Mouse (Mus musculus) lung, postnatal 0 days (tissue): ENCODE results near the gene Fhit.

Source experiments
- CTCF ChIP-seq: IDR thresholded peaks from 2 replicates; pipeline ENCODE4 v1.5.1; 2016; ENCODE audit warnings: antibody characterized with exemption, mild to moderate bottlenecking
- EP300 ChIP-seq: IDR thresholded peaks from 2 replicates; pipeline ENCODE4 v1.6.1; 2016; ENCODE audit warnings: antibody characterized with exemption, mild to moderate bottlenecking, control low read depth

DNA sequence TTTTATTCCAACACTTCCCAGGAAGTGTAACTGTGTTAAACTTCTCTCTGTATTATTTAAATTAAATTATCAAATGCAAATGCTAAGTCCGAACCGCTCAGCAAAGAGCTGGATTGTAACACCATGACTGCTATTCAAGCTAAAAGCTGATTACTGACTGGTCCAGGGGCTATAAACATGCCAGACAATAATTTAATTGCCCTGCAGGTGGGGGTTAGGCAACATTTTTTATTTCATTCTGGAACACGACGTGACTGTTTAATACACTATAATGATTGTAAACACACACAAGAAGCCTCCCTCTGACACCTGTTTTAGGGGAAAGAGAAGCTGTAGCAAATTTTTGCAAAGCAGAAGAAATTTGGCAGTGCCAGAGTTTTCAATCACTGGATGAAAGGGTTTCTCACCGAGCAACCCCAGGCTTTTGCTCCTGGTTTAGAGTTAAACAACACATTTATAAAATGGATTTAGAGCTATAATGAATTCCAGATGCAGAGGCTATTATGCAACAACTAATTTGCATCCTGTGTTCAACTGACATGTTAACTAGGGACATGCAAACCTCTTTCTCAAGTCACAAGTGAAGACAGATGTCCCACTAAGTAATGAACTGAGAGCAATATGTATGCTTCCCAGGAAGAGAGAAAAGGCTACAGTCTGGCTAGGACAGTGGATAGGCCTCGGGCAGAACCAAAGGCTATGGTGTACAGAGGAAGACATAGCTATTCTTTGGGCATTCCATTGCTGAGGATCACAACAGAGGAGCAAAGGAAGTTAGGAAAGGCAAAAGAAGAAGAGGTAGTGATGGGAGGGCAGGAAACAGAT, 1538.4 kb downstream of the Fhit start:
- TF ChIP-seq CTCF = no peak
- no peak for TF ChIP-seq EP300
